Mouse (Mus musculus): Measurements from ENCODE around the gene Erc2. TPM values are rescaled to one million over a fixed set of nuclear protein-coding genes. Genes with fewer than 3 reads are reported as not detected.

The Erc2 gene
- total RNA-seq, 2 experiments from 2014 or later: 225 to 256 TPM

DNA sequence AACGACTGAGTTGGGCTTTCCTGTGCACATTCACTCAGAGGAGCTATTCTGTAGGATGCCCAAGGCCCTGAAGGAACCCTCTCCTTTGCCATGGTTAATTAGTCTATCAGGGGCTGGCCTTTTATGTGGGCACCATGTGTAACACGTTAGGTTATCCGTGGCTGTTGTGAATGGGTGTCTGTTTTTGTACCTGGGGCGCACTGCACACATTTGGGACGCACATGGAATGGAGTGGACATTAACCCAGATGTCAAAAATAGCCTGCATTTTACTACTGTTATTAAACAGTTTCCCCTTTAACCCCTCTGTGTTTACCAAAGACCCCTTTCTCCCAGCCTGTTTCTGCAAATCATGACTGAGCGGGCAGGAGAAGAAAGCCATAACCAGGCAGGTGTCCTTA lies 848.0 kb downstream of the Erc2 start:
- no peak for DNase-seq (ENCODE audit: extremely low spot score in 1 of 2, low spot score in 1 of 2)

DNA sequence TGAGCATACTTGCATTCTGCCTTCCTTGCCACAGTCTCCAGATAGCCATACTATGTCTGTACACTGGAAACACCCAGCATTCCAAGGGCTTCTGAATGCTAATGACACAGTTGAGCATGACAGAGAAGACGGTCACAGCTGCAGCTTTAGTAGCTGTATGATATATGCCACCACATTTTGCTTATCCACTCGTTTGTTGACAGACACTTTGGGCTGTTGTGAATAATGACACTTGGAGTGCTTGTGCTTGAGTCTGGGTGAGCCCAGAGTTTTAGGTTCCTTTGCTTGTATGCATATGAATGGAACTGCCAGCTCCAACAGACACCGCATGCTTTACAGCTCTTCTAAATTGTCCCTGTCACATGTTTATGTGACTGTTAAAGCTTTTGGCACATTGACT lies 852.8 kb downstream of the Erc2 start:
- DNase-seq (ENCODE audit: extremely low spot score in 1 of 2, low spot score in 1 of 2): no peak

DNA sequence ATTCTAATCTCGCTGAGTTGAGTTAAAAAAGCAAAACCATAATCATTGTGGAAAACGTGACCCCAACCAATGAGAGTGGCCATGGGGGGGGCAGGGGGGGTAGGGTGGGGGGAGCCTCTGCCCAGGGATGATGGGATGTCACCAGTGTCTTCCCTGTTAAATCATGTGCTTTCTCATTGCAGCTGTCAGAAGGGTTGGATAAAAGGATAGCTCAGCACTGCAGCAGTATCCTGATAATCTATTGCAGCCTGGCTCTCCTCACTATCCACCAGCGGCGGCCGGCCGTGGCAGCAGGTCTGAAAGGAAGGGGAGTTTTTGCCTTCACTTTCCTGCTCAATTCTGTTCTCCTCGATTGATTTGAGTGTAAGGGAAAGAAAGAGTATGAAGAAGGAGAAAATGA lies 853.2 kb downstream of the Erc2 start:
- no peak for DNase-seq (ENCODE audit: extremely low spot score in 1 of 2, low spot score in 1 of 2)

DNA sequence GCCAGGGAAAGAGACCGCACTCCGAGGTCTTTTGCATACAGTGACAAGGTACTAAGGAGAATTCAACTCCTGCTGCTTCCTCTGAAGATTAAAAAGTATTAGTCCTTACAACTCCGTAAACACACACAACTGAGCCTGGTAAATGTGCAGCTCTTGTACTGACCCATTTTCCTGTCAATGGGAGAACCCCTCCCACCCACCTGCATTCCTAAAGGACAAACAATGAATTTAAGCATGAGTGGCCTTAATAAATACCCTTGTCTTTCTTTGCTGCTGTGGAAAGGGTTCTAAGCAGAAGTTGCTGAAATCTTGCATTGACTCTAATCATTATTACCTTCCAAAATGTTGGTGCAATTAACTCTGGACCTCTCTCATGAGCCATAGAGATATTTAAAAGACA lies 854.5 kb downstream of the Erc2 start:
- no peak for DNase-seq (ENCODE audit: extremely low spot score in 1 of 2, low spot score in 1 of 2)

DNA sequence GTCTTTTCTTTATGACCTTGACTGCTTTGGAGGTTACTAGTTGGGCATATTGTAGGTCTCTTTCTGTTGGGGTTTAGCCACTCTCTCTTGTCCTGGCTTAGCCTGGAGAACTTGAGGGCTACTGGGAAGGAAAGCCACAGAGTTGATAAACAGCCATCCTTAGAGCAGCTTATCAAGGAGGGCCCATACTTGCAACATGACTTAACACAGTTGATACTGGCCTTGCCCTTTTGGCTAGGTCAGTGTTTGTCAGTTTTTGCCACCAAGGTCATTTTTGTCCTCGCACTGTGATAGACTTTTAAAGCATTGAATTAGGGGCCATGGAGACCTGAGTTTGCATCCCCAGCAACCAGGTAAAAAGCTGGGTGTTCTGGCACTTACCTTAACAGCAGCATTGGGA lies 858.6 kb downstream of the Erc2 start:
- no peak for DNase-seq (ENCODE audit: extremely low spot score in 1 of 2, low spot score in 1 of 2)

DNA sequence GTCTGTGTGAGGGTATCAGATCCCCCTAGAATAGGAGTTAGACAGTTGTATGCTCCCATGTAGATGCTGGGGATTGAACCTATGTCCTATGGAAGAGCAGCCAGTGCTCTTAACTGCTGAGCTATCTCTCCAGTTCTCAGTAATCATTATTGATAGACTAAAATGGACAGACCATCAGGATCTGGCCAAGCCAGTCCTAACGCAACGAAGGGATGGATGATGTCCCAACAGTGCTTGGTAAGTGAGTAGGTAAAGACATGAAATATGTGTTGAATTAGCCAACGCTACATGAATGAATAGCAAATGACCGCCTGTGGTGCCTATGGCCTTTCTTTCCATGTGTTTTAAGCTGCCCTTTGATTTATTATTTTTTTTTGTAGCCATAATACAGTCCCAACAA lies 871.6 kb downstream of the Erc2 start:
- no peak for DNase-seq (ENCODE audit: extremely low spot score in 1 of 2, low spot score in 1 of 2)

DNA sequence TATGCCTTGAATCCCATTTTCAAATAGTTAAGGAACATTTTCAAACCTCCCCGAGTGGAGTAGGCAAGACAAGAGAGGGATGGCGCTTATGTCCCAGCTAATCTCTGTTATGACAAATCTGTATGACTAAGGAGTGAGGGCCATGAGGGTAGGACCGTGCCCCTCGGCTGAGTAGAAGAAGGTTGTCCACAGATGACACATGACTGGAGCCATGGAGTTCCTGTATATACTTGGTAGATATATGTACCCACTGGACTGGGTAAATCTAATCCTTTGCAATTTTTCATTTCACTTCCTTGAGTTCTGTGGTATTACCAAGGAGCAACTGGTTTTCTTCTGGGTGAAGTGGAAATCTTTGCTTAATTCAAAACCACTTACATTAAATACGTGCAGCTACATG lies 872.0 kb downstream of the Erc2 start:
- DNase-seq (ENCODE audit: extremely low spot score in 1 of 2, low spot score in 1 of 2): no peak

DNA sequence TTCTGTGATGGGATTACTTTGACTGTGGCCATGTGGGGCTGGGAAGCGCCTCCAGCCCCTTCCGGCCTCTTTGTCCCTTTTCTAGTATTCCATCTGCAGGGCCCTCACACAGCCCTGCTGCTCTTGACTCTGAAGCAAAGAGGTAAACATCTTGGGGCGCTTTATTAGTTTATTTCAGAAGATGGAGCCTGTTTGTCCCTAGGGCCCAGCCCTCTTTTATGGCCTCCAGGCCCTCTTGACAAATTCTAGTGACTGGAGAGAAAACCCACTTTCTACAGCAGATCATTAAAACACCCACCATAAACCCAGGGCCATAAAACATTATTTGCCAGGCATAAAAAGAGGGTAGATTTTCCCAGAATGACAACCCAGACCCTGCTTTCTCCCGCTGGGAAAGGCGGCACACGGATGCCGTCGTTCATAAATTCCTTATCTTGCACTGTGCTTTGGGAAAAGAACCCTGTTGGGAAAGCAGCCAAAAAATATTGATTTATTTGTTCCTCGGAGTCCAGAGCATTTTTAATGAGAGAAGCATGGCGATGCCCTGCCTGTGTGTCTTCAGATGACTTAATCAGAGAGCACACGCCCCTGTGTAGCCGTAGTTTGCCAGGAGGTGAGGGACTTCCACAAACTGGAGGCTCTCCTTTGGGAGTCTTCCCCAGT lies 879.1 kb downstream of the Erc2 start:
- no peak for DNase-seq (ENCODE audit: extremely low spot score in 1 of 2, low spot score in 1 of 2)

DNA sequence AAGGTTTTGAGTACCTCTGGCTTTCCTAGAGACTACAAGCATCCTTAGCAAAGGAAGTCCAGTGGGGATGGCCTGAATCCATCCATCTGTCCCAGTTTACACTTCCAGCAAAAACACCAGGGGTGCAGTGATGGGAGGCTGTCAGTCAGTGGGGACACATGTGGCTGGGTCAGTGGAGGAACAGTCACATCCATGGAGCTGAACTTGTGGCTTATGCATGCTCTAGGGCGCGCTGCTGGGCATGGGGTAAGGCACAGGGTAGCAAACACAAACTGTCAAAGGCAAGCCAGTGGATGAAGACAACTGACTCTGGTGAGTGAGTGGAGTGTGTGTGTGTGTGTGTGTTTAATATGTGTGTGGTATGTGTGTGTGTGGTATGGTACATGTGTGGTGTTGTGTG lies 881.0 kb downstream of the Erc2 start:
- DNase-seq (ENCODE audit: extremely low spot score in 1 of 2, low spot score in 1 of 2): no peak

DNA sequence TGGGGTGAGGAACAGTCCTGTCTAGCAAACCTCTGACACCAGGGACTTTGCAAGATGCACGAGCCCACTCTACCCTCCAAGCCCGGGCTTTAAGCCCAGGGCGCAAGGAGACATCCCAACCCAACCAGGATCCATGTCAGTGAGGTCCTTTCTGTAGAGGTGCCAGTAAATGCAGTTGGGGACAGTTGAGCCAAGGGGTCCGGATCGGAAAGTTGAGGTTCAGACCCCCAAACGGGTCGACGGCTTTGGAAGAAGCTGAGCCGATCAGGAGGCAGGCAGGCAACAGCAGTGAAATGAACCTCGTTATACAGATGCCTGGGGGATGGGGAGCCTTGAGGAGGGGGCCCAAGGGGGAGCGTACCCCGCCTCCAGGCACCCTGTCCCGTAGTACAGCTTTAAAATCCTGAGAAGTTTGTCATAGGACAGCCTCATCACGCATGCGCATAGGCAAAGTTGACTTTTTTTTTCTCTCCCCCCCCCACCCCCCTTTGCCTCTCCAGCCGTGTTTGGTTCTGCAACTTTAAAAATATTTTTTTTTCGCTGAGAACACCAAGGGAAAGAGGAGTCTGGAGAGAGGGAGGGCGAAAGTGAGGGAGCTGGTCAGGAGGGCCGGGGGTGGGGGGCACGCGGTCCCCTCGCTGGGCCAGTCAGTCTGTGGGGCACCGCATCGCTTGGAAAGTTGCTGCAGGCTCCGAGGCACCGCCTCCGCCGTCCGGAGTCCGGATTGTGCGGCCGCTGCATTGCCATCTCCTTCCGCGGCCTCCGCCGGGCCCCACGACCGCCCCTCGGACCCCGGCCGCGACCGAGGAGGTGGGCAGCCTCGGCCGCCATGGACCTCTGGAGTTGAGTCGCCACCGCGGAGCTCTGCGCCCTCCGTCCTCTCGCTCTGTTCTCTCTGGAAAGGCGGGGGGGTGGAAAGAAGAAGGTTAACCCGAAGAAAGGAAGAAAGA lies 882.1 kb downstream of the Erc2 start, which contains the start of gene Wnt5a:
Wnt5a (plus strand) TSS at position 650 of the 950 bp plus-strand sequence.
- DNase-seq (ENCODE audit: extremely low spot score in 1 of 2, low spot score in 1 of 2): no peak

DNA sequence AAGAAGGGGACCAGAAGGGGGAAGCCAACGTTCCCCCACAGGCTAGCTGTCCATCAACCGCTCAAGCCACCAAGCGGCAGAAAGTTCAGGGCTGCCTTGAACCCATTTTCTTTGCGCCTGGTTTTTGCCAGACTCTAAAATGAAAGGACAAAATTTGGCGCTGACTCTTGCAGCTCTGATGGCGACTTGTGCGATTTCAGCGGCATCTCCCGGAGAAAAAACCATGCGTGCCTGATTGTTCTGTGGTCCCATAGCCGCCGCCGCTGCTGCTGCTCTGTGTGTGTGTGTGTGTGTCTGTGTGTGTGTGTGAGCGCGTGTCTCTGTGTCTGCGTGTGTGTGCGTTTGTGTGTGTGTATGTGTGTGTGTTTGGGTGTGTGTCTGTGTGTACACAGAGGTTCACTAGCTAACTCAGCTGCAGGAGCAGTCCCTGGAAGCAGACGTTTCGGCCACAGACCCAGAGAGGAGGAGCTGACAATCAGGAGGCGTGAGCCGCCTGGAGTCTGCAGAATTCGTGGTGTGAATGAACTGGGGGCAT lies 882.9 kb downstream of the Erc2 start:
- DNase-seq (ENCODE audit: extremely low spot score in 1 of 2, low spot score in 1 of 2): peak in 1 of 2 experiments; percentile 29

DNA sequence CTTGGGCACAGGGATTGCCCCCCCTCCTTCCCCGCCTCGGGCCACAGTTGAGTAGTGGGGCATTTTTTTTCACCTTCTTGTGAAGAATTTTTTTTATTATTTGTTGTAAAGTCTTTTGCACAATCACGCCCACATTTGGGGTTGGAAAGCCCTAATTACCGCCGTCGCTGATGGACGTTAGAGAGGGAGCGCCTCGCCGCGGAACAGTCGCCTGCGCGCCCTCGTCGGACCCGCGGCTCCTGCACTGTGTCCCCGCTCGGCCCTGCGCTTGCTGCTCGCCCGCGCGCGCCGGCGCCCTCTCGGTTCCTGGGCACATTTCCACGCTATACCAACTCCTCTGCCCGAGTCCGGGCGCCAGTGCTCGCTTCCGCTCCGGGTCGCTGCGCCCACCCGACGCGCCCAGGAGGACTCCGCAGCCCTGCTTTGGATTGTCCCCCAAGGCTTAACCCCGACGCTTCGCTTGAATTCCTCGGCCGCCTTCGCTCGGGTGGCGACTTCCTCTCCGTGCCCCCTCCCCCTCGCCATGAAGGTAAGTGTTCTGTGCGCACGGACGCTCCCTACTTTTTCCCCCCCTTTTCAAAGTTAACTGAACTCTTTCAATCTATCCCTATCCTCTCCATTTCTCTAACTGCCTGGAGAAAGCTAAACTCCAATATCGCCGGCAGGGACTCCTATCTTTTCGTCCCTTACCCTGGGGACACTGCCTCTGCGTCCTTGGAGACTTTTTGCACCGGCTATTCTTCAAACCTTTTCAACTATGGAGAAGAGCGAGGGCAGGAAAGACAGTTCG lies 883.6 kb downstream of the Erc2 start:
- DNase-seq (ENCODE audit: extremely low spot score in 1 of 2, low spot score in 1 of 2): no peak

DNA sequence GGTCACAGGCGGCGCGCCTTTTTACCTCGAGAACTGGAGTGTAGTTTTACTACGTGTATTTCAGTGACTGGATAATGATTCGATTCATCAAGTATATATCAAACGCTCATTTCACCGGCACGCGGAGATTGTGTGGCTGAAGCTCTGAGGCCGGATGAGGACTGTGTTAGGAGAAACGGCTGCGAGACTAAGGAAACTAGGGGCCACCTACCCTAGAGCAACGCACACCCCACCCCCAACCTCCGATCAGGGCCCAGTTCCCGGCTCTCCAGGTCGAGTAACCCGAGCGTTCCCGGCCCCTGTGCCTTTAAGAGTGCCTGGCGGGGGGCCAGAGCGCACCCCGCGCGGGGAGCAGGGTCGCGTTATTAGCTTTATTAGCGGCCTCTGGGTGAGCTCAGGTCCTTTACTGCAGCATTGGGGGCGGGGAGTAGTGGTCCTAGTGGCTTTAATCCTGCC lies 884.2 kb downstream of the Erc2 start:
- peak in 1 of 2 experiments; percentile 27 for DNase-seq (ENCODE audit: extremely low spot score in 1 of 2, low spot score in 1 of 2)

DNA sequence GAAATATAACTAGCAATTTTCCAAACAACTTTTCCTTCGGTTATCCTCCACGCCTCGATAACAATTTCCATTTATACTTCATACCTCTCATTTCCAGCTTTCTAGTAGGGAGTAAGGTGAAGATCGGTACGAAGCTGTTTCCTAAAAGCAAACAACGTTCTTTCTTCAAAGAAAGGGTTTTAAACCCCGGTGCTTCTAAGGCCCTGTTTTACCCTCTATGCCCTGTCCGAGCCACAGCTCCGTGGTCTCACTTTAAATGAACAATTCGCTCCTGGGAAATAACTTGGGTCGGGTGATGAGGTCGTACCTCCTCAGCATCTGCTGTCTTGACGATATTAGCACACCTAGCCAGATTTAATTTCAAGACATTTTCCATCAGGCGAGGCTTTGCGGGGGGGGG lies 884.8 kb downstream of the Erc2 start:
- no peak for DNase-seq (ENCODE audit: extremely low spot score in 1 of 2, low spot score in 1 of 2)

DNA sequence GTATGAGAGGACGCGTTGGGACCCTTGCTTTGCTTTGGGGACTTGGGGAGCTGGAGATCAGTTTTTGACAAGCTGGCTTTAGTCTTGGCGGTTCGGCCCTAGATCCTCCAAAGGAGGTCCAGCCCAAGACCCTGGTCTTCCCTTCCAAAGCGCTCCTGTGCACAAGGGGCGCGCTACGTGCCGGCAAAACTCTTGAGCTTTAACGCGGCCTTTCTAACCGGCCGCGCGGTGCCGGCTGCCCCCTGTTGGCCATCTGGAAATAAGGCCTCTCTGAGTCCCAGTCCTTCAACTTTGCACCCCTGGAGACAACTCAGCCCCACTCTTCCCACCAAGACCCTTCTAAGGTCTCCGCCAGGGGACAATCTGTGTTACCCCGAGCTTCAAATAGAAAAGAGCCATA lies 885.2 kb downstream of the Erc2 start:
- DNase-seq (ENCODE audit: extremely low spot score in 1 of 2, low spot score in 1 of 2): peak; percentile 61 to 65

DNA sequence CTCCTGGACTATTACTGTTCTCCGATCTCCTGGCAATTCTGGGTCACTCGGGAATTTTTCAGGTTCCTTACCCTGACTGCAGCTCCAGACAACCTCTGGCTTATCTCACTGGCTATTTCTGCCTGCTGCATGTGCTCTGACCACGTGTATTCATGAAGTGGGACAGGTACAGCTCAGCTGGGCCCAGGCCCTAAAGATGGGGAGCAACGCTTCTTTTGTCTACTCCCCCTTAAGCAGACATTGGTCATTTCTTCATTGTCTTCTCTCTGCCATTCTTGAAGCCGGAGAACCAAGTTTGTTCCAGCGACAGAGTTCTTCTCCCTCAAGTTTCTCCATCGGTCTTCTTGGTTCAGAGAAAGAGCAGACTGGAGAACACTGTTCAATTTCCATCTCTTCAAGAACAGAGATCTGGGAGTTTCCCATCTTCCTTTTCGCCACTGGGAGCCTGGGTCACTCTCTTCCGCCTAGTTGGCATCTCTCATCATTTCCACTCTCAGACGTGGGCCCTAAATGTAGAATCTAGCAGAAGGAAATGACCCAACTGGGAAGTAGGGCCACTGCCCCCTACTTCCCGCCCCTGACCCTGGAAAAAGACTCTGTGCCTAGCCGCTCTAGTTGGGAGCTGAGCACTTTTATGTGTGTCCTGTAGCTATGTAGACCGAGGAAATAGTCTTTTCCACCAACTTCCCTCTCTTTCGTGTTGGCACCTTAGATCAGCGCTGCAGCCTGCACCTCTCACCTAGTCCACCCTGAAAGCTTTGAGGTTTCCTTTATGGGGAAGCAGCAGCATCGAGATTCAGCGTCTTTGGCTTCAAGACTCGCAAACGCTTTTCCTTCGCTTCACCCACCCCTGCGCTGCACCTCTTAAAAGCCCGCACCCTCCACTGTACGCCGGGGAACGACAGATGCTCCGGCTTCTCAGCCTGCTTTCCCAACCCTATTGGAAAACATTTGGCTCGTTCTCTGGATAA lies 886.3 kb downstream of the Erc2 start:
- DNase-seq (ENCODE audit: extremely low spot score in 1 of 2, low spot score in 1 of 2): no peak

DNA sequence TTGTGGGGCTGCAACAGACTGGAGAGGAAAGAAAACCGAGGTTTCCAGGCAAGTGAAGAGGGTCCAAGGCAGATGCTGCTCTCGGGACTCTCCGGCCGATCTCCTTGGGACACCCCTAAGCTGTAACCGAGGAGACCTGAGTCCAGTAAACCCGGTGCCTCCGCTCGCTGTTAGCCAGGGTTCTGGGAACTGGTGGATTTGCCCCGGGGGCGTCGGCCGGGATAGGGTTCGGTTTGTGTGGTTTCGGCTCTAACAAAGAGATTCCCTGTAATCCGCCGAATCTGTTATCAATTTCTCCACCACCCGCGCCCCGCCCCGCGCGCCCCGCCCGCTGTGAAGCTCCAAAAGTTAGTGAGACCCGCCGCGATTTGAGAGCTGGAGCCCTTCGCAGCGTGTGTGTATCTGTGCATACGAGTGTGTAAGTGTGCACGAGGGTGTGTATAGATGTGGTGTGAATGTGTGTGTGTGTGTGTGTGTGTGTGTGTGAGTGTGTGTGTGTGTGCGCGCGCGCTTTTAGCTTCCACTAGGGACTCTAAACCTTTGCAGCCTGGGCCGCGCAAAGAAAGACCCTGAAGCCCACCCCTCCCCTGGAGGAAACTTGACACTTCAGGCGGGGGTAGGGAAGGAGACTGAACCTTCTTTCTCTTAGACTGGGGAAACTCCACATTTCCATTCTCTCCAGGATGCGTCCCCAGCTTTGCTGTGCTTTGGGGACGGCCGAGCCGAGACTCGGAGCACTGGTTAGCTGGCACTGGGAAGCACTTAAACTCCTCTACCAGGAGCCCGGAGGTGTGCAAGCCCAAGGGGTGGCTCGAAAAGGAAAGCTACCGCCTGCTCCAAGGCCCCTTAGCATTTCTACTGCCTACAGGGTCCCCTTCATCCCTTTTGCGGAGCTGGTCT lies 887.5 kb downstream of the Erc2 start:
- DNase-seq (ENCODE audit: extremely low spot score in 1 of 2, low spot score in 1 of 2): peak in 1 of 2 experiments; percentile 27

DNA sequence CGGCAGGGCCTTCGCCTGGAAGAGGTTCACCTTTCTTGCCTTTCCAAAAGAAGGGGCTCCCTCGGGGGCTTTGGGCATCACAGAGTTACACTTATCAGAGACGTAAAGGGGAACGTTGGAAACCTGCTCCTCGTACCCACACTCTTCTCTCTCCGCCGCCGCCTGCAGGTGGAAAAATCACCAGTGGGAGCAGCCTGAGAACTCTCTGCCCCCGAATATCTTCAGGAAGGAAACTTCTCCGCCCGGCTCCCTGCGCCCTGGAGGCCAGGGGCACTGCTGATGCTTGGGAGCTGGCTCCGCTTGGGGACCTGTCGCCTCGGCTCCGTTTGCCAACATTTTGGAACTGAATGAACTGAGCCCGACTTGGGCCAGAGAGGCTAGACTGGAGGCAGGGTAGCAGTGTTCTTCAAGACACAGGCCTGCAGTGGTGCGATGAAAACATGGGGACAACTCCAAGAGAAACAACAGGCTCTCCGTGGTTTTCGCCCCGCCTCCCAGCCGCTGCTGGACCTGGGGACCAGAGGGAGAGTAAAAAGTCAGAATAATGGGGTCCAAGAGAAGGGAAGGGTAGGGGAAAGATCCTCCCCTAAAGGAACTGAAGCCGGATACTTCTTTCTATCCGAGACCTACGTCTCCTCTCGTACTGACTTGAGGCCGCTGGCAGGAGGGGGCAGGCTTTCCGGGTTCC lies 888.3 kb downstream of the Erc2 start:
- no peak for DNase-seq (ENCODE audit: extremely low spot score in 1 of 2, low spot score in 1 of 2)

Measured in layer of hippocampus, postnatal 25 days (tissue).